Mouse (Mus musculus) naive thymus-derived CD4-positive, alpha-beta T cell, adult 2 months (primary cell): Measurements from ENCODE around the gene Sdk2.
A peak's percentile ranks its signal among the peaks of the same experiment; 100 is the strongest.

Experiments used
- DNase-seq: peaks from one replicate; pipeline ENCODE4 v3.0.0-alpha.2; 2011; ENCODE audit warnings: low read depth

Sdk2 gene

GRCm38 (mm10) chr11:113928831-113929230, 138.0 kb downstream of the Sdk2 start:
- DNase-seq, result no peak

- DNase-seq, result no peak
Measured at GRCm38 (mm10) chr11:113928291-113928690, 138.6 kb downstream of the Sdk2 start.

GRCm38 (mm10) chr11:113927826-113928225, 139.0 kb downstream of the Sdk2 start:
- no peak for DNase-seq

GRCm38 (mm10) chr11:113927231-113927630, 139.6 kb downstream of the Sdk2 start:
- no peak for DNase-seq

GRCm38 (mm10) chr11:113923137-113923536, 143.7 kb downstream of the Sdk2 start:
- no peak for DNase-seq

- DNase-seq, result no peak
Measured at GRCm38 (mm10) chr11:113903131-113903860, 163.6 kb downstream of the Sdk2 start.

GRCm38 (mm10) chr11:113901906-113902305, 164.9 kb downstream of the Sdk2 start:
- DNase-seq, result no peak

GRCm38 (mm10) chr11:113898671-113899070, 168.2 kb downstream of the Sdk2 start:
- no peak for DNase-seq

GRCm38 (mm10) chr11:113896006-113896405, 170.8 kb downstream of the Sdk2 start:
- DNase-seq, result no peak

- no peak for DNase-seq
Measured at GRCm38 (mm10) chr11:113892924-113893323, 173.9 kb downstream of the Sdk2 start.

GRCm38 (mm10) chr11:113892067-113892466, 174.8 kb downstream of the Sdk2 start:
- DNase-seq, result no peak

GRCm38 (mm10) chr11:113888156-113888750, 178.6 kb downstream of the Sdk2 start:
- no peak for DNase-seq

GRCm38 (mm10) chr11:113886299-113886698, 180.5 kb downstream of the Sdk2 start:
- DNase-seq, result no peak

GRCm38 (mm10) chr11:113884962-113885361, 181.9 kb downstream of the Sdk2 start:
- DNase-seq, result no peak

GRCm38 (mm10) chr11:113883031-113883430, 183.8 kb downstream of the Sdk2 start:
- DNase-seq, result no peak

GRCm38 (mm10) chr11:113881864-113882263, 185.0 kb downstream of the Sdk2 start:
- DNase-seq, result no peak

- no peak for DNase-seq
Measured at GRCm38 (mm10) chr11:113867066-113867465, 199.8 kb downstream of the Sdk2 start.

- peak; percentile 63 for DNase-seq
Measured at GRCm38 (mm10) chr11:113865627-113866026, 201.2 kb downstream of the Sdk2 start.

GRCm38 (mm10) chr11:113863408-113863807, 203.4 kb downstream of the Sdk2 start:
- DNase-seq, result peak; percentile 27

GRCm38 (mm10) chr11:113855661-113856060, 211.2 kb downstream of the Sdk2 start:
- no peak for DNase-seq

- DNase-seq, result no peak
Measured at GRCm38 (mm10) chr11:113851750-113852149, 215.1 kb downstream of the Sdk2 start.

- DNase-seq, result no peak
Measured at GRCm38 (mm10) chr11:113849322-113849721, 217.5 kb downstream of the Sdk2 start.

GRCm38 (mm10) chr11:113843920-113844319, 222.9 kb downstream of the Sdk2 start:
- no peak for DNase-seq

- no peak for DNase-seq
Measured at GRCm38 (mm10) chr11:113842879-113843278, 224.0 kb downstream of the Sdk2 start.
